Mouse (Mus musculus): ENCODE results near the gene Smtn.

Smtn gene

DNA sequence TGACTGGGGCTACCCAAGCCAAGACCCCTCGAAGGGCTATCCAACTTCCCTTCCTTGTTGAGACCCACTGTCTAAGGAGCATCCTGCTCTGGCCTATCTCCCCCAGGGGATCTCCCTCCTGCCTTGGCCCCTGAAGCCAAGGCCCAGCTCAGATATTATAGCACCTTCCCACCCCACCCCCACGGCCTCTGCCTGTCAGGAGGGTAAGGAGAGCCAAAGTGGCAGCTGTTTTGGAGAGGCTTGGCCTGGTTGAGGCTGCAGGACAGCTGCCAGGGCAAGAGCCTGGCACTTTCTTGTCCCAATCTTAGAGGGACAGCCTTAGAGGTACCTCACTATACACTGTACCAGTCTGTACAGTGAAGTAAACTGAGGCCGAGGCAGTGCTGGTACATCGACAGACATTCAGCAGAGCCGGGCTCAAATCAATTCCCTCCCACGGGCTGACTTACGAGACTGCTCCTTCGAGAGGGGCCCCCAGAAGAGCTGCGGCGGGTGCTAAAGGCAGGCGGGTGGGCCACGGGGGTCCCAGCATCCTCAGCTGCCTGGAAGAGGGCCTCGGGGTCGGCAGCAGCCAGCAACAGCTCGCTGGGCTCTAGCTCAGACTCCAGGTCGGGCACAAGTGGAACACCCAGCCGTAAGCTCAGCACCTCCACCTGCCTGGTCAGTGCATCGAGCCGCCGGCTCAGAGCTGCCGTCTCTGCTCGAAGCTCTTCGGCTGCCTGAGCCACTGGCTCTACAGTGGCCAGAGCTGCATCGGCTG is 13.3 kb downstream of the Smtn start:
- DNase-seq (ENCODE audit: low read depth): no peak

DNA sequence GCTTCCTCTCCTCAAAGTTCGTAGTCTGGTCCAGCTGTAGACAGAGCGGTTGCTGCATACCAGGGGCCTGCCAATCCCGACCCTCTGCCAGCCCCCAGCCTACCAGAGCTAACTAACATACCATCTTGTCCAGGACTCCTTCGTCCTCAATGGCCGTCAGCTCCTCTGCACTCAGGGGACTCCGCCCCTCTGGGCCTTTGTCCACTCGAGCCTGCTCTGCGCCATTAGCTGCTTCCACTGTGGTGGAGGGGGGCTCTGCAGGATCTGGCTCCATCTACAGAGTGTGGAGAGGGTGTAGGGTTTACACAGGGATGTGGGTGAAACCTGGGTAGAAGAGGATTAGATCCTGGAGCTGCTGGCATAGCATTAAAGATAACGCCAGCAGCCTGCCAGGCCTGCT is 14.2 kb downstream of the Smtn start:
- no peak for DNase-seq (ENCODE audit: low read depth)

DNA sequence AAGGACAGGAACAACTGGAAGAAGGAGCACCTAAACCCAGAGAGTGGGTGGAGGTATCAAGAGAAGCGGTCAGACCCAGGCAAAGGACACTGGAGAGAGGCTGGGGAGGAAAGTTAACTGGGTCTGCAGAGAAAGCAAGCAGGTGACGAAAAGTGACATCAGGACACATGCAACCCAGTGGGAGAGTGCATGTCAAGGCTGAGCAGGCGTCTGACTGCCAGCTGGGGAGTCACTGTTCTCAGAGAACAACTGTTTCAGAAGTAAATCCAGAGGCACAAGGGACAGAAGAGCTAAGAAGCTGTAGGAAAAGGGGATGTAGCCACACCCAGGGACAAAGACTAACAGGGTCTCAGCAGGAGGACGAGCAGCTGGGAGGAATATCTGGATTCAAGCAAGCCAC is 14.9 kb downstream of the Smtn start:
- no peak for DNase-seq (ENCODE audit: low read depth)

DNA sequence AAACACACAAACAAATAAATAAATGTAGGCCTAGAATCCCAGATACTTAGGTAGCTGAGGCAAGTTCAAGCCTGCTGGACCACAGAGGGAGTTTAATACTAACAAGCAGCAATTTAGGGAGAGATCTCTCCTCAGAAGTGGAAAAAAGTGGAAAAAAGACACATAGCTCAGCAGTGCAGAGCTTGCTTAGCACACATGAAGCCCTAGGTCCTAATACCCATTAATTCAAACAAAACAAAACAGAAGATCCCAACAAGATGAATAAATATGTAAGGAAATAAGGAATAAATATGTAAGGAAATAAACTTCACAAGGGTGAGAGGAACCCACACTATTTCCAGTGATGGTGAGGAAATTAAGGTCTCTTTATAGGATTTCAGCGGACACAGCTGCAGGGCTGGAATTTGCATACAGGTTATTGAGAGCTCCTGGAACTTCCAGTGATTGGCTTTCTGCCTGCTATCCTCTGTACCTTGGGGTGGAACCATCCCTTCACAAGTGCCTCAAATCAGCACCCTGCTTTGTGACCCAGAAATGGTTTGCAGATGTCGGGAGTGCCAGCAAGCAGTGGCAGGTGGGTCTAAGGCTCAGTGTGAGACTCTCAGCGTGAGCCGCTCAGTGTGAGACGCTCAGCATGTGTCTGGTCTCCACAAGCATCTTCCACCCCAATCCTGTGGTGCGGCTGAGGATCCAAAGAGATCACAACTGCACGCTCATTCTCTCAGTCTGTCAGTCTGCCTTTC is 16.4 kb downstream of the Smtn start:
- DNase-seq (ENCODE audit: low read depth): no peak

DNA sequence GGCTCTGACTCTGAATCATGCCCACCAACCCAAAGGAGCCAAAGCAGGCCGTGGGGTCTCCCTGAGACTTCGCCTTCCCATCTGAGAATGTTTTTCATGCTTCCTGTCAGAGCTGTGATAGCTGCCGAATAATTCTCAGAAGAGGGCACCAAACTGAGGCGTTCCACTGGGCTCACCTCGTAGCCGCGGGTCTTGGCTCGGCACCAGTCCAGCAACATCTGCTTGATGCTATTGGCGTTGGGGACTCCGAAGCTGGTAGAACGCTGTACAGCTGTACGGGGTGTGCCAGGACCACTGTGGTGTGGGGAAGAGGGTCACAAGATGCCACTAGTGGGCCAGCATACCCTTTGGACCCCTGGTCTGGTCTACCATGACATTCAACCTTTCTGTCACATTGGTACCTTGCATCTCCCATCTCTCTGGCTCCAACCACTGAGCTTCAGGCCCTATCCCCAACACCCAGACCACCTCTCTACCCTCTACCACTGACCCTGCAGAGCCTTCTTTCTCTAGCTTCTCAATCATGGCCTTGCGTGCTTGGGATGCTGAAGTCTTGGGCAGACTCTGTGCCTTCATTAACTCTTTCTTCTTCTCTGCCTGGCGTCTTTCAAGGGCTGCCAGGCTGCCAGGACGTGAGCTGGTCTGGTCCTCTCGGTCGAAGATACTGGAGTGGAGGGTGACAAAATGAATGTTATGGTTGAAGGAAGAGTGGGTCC is 18.0 kb downstream of the Smtn start:
- no peak for DNase-seq (ENCODE audit: low read depth)

DNA sequence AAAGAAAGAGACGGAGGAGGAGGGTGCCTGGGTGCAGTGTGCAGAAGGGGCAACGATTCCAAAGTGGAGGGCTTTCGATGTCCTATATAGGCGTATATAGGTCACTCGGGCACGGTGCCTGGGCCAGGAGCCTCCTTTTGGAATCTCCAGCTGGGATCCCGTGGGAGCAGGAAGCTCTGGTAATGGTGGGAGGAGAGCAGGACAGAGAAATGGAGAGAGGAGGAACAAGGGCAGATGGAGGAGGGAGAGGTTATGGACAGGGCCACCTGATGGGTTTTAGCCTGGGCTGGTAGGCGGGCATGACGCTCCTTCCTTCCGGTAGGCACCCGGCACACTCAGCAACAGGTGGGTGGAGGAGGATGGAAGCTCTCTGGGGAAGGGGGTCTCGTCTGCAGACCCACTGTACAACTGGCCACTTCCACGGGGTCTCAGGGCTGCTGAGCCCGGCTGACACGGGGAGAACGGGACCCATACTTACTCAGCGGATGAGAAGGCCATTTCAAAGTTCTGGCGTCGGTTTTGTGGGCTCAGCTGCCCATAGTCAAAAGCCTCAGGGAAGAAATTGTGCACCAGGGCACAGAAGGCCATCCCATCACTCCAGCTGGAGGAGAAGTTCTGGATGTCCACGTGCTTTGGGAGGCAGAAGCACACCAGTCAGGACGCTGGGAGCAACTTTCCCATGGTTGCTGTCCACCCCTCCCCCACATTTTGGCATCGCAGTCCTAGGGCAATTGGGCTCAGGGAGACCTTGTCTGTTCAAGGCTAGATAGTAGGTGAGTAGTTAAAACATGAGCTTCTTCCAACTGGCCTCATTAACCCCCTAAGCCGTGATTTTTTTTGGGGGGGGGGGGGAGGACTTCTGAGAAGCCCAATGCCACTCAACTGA is 18.8 kb downstream of the Smtn start:
- DNase-seq (ENCODE audit: low read depth): no peak

DNA sequence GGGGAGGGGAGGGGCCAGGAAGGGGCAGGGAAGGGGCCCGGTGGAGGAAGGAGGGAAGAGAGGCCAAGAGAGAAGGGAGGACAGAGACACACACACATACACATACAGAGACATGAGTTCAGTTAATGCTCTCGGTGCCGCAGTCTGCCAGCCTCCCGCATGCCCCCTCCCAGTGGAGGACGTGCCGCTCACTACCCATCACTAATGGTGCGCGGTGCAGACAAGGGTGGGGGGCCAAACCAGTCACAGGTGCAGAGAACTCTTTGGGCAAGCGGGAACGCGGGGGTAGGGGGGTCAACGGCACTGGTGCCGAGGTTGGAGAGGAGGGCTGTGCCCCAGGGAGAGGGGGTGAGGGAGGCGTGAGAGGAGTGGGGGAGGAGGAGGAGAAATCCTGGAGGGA is 19.5 kb downstream of the Smtn start:
- no peak for DNase-seq (ENCODE audit: low read depth)

DNA sequence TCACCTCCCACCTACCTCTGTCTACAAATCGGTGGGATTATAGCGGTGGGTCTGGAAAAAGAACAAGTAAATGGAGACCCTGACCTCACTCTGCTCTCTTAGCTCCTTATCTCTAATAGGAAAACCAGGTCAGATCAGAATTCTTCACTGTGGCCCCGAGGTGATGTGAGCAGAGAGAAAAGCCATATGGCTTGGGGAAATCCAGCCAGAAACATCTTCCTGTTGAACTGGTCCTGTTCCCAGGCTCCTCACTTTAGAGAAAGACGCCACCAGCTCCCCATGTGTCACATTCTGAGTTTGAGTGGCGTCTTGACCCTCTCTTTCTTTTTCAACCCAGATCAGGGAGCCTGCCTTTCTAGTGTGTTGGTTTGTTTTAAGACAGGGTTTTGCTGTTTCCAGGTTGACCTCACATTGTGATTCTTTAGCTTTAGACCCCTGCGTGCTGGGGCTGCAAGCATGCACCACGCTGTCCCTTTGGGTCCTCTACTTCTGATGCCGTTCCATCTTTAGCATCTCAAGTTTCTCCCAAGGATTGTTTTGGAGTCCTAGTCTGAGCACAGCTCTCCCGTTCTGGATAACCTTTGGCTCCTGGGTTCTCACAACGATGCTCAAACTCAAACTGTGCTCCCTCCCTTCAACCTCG is 20.5 kb downstream of the Smtn start:
- DNase-seq (ENCODE audit: low read depth): no peak

DNA sequence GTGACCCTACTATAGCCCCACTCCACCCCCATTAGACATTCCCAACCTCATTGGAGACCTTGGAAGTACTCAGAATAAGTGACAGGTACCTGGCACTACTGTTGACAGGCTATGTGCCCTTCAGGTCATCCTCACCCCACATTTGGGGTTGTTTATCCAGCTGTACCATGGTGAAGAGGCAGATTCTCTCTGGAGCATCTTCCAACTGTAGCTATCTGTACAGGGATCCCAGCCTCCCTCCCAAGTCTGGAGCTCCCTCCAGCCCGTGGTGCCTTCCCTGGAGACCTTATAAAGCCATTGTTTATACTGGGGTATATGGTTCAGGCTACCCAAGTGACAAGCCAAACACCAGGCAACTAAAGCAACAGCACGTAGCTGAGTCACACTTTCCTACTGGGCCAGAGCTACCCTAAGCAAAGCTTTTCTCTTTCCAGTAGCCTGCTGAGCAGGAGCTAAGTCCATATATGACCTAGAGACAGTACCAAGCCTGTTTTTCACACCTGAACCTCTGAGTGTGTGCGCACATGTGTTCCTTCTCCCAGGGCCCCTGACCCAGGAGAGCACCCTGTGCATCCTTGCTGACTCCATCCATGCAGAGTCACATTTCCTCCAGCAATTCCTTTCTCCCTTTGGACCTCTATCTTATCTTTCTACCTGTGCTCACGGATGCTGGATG is 21.2 kb downstream of the Smtn start:
- DNase-seq (ENCODE audit: low read depth): no peak

DNA sequence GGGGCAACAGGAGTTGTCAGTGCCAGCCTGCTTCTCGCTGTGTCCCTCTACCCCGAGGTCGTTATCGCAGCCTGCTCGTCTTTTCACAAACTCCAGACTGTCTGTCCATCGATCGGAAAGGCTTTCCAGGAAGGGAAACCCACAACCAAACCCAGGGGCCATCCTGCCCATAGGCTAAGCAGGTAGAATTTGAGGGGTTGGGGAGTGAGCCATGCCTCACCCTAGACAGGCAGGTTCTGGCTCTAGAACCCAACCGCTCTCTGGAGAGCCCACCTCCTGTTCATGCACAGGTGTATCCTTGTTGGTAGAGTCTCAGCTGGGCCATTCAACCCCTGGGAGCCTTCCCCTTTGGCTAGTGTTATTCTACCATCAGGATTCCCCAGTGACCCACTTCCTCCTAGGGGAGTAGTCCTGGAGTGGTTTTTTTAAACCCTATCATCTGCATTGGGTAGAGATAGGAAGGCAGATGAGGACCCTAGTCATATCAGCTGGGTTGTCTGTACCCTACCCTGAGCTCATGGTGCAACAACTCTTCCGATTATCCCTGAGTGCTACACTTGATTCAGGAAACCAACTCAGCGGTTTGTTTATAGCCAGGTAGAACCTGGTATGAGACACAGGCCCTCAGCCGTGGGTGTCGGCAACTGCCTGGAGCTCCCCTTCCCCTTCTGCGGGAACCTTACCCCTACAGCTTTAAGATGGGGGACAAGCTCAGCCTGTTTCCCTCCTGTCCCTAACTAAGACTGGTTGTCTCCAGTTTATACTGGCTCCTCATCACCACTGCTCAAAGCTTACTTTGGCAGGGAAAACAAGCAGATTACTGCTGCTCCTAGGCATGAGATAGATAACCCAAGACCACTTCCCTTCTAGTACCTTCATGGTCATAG is 22.3 kb downstream of the Smtn start:
- DNase-seq (ENCODE audit: low read depth): no peak

DNA sequence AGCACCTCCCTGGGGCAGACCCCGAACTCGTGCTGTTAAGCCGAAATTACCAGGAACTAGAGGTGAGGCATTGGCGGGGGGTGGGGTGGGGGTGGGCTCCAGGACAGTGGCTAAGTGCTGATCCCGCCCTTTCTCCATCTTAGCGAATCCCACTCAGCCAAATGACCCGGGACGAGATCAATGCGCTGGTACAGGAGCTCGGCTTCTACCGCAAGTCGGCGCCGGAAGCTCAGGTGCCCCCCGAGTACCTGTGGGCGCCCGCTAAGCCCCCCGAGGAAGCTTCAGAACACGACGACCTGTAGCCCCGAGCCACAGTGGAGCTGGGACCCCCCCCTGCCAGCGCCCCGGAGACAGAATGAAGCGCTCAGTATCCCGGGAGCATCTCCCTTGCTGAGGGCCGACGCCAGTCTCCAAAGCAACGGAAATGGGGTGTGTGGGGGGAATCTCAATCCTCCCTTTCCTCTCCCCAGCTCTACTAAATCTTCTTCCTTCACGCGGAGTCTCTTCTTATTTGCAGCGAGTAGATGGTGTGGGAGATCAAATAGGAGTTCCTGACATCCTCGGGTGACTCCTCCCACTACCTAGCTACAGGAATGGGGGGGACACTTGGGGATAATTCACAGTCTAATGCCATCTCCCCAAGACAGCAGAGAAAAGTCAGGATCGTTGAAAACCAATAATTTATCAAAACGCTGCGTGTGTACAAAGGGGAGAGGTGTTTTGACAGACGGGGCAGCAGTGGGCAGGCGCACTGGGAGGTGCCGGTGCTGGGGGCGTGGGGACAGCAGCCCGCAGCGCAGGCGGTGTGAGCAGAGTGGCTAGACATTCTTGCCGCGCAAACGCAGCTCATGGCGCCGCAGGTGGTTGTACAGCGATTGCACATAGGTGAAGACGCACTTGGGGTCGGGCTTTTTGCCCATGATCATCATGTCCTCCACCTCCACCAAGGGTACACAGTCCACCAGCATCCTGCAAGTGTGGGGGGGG is 23.3 kb downstream of the Smtn start:
- no peak for DNase-seq (ENCODE audit: low read depth)

DNA sequence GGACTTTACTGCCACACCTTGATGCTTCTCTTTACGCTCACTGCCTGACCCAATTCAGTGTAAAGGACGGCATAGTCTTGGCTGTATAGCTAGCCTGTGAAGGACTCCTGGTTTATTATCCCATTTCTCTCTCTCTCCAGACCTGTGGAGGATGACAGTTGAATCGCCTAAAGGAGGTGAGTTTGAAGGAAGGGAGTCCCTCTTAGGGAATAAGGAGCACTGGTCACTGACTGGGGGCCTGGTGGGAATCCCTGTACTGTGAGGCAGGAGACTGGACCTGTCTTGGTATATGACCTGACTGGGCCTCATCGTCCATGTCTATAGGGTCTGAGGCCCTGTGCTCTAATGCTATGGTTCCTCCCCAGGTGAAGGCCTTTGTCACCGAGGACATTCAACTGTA is 24.3 kb downstream of the Smtn start:
- DNase-seq (ENCODE audit: low read depth): no peak

DNA sequence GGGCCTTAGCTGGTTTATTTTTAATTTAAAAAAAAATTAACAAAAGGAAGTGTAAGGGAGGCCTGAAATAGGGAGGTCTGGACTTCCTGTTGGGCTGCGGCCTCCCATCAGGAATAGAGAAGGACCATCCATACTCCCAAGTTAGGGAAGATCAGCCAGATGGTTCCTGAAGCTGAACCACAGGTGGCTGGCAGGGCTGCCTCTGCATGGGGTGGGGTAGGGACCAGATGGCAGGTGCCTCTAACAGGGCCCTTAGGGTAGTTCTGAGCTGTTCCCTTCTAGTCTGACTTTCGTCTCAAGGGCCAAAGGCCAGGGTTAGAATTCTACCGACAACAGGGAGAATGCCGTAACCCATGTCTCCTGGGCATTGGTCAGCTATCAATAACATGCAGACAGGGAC is 24.8 kb downstream of the Smtn start:
- DNase-seq (ENCODE audit: low read depth): no peak

DNA sequence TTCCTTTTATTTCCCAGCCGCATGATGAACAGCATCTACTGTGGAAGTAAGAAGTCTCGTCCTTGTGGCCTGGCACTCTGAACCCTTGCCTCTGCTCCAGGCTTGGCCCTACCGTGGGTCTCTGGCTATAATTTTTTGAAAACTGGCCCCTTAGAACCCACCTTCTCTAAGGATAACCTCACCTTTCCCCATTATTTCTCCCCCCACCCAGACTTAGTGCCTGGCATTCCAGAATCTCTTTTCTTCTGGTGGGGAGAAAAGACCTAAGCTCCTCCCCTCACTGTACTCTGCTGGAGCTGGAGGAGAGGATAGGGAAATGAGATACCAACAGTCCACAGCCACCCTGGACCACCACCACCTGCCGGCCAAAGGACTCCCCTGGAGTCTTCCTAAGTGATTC is 25.2 kb downstream of the Smtn start:
- no peak for DNase-seq (ENCODE audit: low read depth)

DNA sequence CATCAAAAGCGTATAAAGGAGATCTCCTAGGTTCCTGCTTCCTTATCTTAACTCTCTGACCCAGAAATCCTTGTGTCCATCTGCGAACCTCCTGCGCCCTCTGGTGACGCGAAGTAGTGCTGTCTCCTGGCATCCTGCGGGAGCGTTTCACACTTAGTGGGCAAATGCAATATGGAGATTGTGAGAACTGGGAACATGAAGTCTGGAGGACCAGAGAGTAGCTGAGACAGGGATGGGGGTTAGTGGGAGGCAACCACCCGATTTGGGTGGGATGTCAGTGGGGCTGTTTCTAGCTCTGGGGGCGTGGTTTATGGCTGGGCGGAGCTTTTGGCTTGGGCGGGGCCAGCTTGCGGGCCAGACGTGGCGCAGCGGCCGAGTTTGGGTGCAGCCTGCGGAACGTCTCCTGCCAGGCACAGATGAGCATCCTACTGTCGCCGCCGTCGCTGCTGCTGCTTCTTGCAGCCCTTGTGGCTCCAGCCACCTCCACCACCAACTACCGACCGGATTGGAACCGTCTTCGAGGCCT is 25.8 kb downstream of the Smtn start, which contains the start of gene Selenom:
Selenom (plus strand) TSS at position 156 of the 526 bp plus-strand sequence.
- DNase-seq (ENCODE audit: low read depth): peak; percentile 86

DNA sequence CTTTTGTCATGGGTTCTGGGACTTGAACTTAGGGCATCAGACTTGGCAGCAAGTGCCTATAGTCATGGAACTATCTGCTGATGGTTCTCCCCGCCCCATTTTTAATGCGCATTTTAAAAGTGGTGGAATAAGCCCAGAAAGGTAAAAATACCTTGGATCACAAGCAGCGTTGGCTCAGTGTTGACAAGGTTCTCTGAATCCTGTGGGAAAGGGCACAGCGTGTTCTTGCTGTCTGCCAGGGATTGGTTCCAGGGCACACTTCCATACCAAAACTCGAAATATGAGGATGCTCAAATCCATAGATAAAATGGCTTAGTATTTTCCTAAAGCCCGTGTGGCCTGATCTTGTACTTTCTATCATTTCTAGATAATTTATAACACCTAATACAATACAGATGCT is 27.1 kb downstream of the Smtn start:
- no peak for DNase-seq (ENCODE audit: low read depth)

DNA sequence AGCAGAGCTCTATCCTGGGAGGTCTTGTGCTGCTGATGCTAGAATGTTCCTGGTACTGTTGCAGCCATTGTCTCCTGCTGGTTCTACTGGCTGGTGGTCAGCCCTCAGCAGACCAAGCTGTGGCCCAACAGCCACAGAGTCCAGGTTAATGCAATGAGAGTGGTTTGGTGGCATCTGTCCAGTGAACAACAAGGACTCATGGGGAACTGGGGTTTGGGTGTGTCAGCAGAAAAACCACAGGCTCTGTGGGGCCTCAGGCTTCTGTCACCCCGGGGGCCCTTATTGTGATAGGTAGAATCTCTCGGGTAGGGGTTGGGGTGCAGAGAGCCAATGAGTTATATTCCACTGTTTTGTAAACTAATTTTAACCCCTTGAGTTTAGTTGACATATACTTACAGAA is 30.1 kb downstream of the Smtn start:
- DNase-seq (ENCODE audit: low read depth): no peak

All from fibroblast of lung, adult 2 months (primary cell).